Mouse (Mus musculus): ENCODE data around the gene Olfr92. TPM values are rescaled to one million over a fixed set of nuclear protein-coding genes. Genes with fewer than 3 reads are reported as not detected.

The Olfr92 gene
- polyA plus RNA-seq, 1 experiment from 2014 or later = not detected

DNA sequence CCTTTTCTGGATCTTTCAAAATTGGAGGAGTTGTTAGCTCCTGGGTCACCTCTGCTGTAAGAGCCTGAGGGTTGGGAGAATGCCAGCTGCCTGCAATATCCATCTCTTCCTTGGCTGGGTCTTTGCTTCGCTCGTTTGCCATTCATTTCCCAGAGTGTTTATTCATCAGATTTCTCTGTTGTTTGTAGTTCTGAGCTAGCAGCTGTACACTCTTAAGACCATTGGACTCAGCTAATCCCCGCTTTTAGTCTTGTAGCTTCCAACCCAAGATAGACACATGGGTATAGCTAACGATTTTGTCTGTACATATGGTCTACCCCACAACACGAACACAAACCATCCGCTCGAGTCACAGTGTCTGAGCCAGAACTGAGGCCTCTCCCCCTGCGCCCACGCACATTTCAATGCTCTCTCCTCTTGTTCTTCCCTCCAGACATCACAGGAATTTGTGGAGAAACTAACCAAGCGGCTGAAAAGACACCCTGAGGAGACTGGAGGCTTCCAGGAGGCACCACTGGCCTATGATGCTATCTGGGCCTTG, 57.7 kb downstream of the Olfr92 start:
- no peak overlapping the region for H3K4me2 ChIP-seq
- H3K27me3 ChIP-seq = no peaks in the 10 kb centered on the region
- no peak overlapping the region for H3K27ac ChIP-seq
- no peaks in the 10 kb centered on the region for H3K4me1 ChIP-seq (replicated peaks)
- no peak overlapping the region for H3K4me3 ChIP-seq (replicated peaks)
- 94% methylated on average over 10 of the region's 10 CpGs for WGBS
- peaks cover 96% of the 10 kb centered on the region for H3K36me3 ChIP-seq
- ATAC-seq (ENCODE audit: insufficient number of reproducible peaks, insufficient read depth, low FRiP score, low TSS enrichment, low read depth) = no peak
- no peaks in the 10 kb centered on the region for H3K9me3 ChIP-seq
- H3K9ac ChIP-seq (replicated peaks) = no peak overlapping the region

DNA sequence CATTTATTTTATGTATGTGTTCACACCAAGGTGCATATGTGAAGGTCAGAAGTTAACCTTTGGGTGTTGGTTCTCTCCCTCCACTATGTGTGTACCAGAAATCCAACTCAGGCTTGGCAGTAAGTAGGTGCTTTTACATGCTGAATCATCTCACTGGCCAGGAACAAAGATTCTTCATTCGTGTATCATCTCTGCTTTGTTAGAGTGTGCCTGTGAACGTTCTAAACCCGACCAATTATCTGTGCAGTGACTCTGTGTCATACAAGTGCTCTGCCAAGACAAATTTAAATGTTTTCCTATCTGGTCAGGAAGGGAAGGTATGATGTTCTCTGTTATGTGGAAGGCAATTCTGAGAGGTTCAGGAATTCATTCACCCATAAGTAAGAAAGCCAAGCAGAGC, 58.5 kb downstream of the Olfr92 start:
- Histone ChIP-seq H3K4me3 (replicated peaks) (no peak overlapping the region), H3K36me3 (peaks cover 96% of the 10 kb centered on the region), H3K9ac (replicated peaks) (no peak overlapping the region), H3K27ac (no peak overlapping the region), H3K4me2 (no peak overlapping the region), H3K9me3 (no peaks in the 10 kb centered on the region), H3K27me3 (no peaks in the 10 kb centered on the region), H3K4me1 (replicated peaks) (no peaks in the 10 kb centered on the region)
- WGBS = 94% methylated on average over 3 of the region's 3 CpGs
- ATAC-seq (ENCODE audit: insufficient number of reproducible peaks, insufficient read depth, low FRiP score, low TSS enrichment, low read depth) = no peak

Other genes with a start within 250 kb of the Olfr92 start
- gene Trim40, start 230.0 kb downstream of the Olfr92 start, polyA plus RNA-seq (2016; fragmentation: Nextera tagmentation; extraction: Ambion mirVana) = not detected in 2 replicates
- gene Trim31, start 222.0 kb downstream of the Olfr92 start, polyA plus RNA-seq (2016; fragmentation: Nextera tagmentation; extraction: Ambion mirVana) = not detected in 2 replicates
- gene Rnf39, start 177.2 kb downstream of the Olfr92 start, polyA plus RNA-seq (2016; fragmentation: Nextera tagmentation; extraction: Ambion mirVana) = 0.73 and 1.3 TPM in 2 replicates
- 109 and 116 TPM in 2 replicates for gene Ppp1r11, start 168.3 kb downstream of the Olfr92 start, polyA plus RNA-seq (2016; fragmentation: Nextera tagmentation; extraction: Ambion mirVana)
- 114 and 115 TPM in 2 replicates for gene Znrd1, start 161.5 kb downstream of the Olfr92 start, polyA plus RNA-seq (2016; fragmentation: Nextera tagmentation; extraction: Ambion mirVana)
- gene Znrd1as, start 161.5 kb downstream of the Olfr92 start, polyA plus RNA-seq (2016; fragmentation: Nextera tagmentation; extraction: Ambion mirVana) = 7.0 and 7.4 TPM in 2 replicates
- gene 2410137M14Rik, start 138.9 kb downstream of the Olfr92 start, polyA plus RNA-seq (2016; fragmentation: Nextera tagmentation; extraction: Ambion mirVana) = not detected in 2 replicates
- 1.4 and 1.9 TPM in 2 replicates for gene H2-M5, start 130.6 kb downstream of the Olfr92 start, polyA plus RNA-seq (2016; fragmentation: Nextera tagmentation; extraction: Ambion mirVana)
- gene Zfp57, start 118.9 kb downstream of the Olfr92 start, polyA plus RNA-seq (2016; fragmentation: Nextera tagmentation; extraction: Ambion mirVana) = 124 and 130 TPM in 2 replicates
- gene Mog, start 96.7 kb downstream of the Olfr92 start, polyA plus RNA-seq (2016; fragmentation: Nextera tagmentation; extraction: Ambion mirVana) = 0.24 TPM in 1 of 2 replicates, not detected in the other
- gene Gabbr1, start 74.1 kb downstream of the Olfr92 start, polyA plus RNA-seq (2016; fragmentation: Nextera tagmentation; extraction: Ambion mirVana) = 18.0 and 18.1 TPM in 2 replicates
- gene Olfr90, start 31.6 kb downstream of the Olfr92 start, polyA plus RNA-seq (2016; fragmentation: Nextera tagmentation; extraction: Ambion mirVana) = 0.08 TPM in 1 of 2 replicates, not detected in the other
- gene Olfr91, start 21.8 kb downstream of the Olfr92 start, polyA plus RNA-seq (2016; fragmentation: Nextera tagmentation; extraction: Ambion mirVana) = not detected in 2 replicates
- gene Olfr93, start 41.4 kb upstream of the Olfr92 start, polyA plus RNA-seq (2016; fragmentation: Nextera tagmentation; extraction: Ambion mirVana) = not detected in 2 replicates
- not detected in 2 replicates for gene Ubd, start 73.8 kb upstream of the Olfr92 start, polyA plus RNA-seq (2016; fragmentation: Nextera tagmentation; extraction: Ambion mirVana)
- gene Olfr94, start 80.9 kb upstream of the Olfr92 start, polyA plus RNA-seq (2016; fragmentation: Nextera tagmentation; extraction: Ambion mirVana) = not detected in 2 replicates
- not detected in 2 replicates for gene Olfr95, start 93.0 kb upstream of the Olfr92 start, polyA plus RNA-seq (2016; fragmentation: Nextera tagmentation; extraction: Ambion mirVana)
- gene Olfr96, start 100.1 kb upstream of the Olfr92 start, polyA plus RNA-seq (2016; fragmentation: Nextera tagmentation; extraction: Ambion mirVana) = not detected in 2 replicates
- gene Olfr97, start 117.2 kb upstream of the Olfr92 start, polyA plus RNA-seq (2016; fragmentation: Nextera tagmentation; extraction: Ambion mirVana) = not detected in 2 replicates
- not detected in 2 replicates for gene Olfr98, start 143.7 kb upstream of the Olfr92 start, polyA plus RNA-seq (2016; fragmentation: Nextera tagmentation; extraction: Ambion mirVana)
- 1.6 and 1.8 TPM in 2 replicates for gene H2-M3, start 150.1 kb upstream of the Olfr92 start, polyA plus RNA-seq (2016; fragmentation: Nextera tagmentation; extraction: Ambion mirVana)
- gene Olfr99, start 163.4 kb upstream of the Olfr92 start, polyA plus RNA-seq (2016; fragmentation: Nextera tagmentation; extraction: Ambion mirVana) = not detected in 2 replicates
- not detected in 2 replicates for gene Olfr101, start 184.2 kb upstream of the Olfr92 start, polyA plus RNA-seq (2016; fragmentation: Nextera tagmentation; extraction: Ambion mirVana)
- not detected in 2 replicates for gene Olfr102, start 197.0 kb upstream of the Olfr92 start, polyA plus RNA-seq (2016; fragmentation: Nextera tagmentation; extraction: Ambion mirVana)
- not detected in 2 replicates for gene Olfr103, start 219.6 kb upstream of the Olfr92 start, polyA plus RNA-seq (2016; fragmentation: Nextera tagmentation; extraction: Ambion mirVana)
- gene Olfr104-ps, start 239.5 kb upstream of the Olfr92 start, polyA plus RNA-seq (2016; fragmentation: Nextera tagmentation; extraction: Ambion mirVana) = not detected in 2 replicates